Mouse (Mus musculus): ENCODE results near the gene Olfr1284.
"Not testable (repeated sequence)": the region's sequence is repeated elsewhere in the genome, so short reads cannot be mapped to it uniquely, and the experiment has no call there.

Gene Olfr1284

DNA sequence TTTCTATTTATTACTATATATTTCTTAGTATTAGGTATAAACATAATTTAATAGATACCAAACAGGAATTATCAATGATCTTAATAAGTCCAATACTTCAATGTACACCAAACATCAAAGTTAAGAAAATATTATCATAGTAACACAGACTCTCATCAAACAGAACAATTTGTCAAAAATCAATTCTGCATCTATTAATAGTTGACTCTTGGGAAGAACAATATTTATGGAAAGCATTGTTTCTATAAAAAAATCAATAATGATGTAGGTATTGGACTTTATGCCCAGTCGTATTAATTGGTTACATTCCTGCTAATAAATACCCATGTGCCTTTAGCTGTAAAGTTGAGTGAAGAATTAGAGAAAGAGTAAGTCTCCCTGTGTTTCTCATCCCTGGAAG, at the start of gene Olfr1284:
Olfr1284 (plus strand) TSS at position 301 of the 400 bp plus-strand sequence.
- no peak for DNase-seq (ENCODE audit: low read depth, low spot score)

- no peak for DNase-seq (ENCODE audit: low read depth, low spot score)
Observed at GRCm38 (mm10) chr2:111326220-111326619, 49.1 kb upstream of the Olfr1284 start, which contains the start of gene Olfr1281. TSS of gene Olfr1281 (plus strand) at chr2:111326520.

GRCm38 (mm10) chr2:111333721-111334120, 41.6 kb upstream of the Olfr1284 start:
- not testable (repeated sequence) for DNase-seq (ENCODE audit: low read depth, low spot score)

GRCm38 (mm10) chr2:111335976-111336375, 39.3 kb upstream of the Olfr1284 start, which contains the start of gene Olfr1282:
TSS of gene Olfr1282 (minus strand) at chr2:111336076.
- DNase-seq (ENCODE audit: low read depth, low spot score) = no peak

DNA sequence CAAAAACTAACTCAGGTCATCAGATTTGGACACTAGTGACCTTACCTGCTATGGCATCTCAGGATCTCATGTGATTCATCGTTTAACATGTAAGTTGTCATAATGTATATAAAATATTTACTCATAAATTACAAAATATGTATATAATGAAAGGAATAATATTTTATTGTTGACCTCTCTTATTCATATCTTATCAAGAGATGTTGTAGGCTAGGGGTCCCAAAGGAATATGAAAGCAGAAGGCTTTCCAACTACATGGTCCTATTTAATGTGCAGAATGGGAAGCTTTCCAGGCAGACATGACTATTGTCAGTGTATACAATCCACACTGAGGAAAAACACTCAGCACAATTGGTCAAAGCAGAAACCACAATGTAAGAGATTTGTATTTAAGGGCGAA, 8.8 kb upstream of the Olfr1284 start, which contains the start of gene Olfr1283:
Olfr1283 (plus strand) TSS at position 301 of the 400 bp plus-strand sequence.
- DNase-seq (ENCODE audit: low read depth, low spot score) = no peak

GRCm38 (mm10) chr2:111422931-111423330, 47.6 kb downstream of the Olfr1284 start, which contains the start of gene Olfr1286:
TSS of gene Olfr1286 (minus strand) at chr2:111423115.
- no peak for DNase-seq (ENCODE audit: low read depth, low spot score)
